Mouse (Mus musculus): ENCODE data around the gene Gosr2.

DNA sequence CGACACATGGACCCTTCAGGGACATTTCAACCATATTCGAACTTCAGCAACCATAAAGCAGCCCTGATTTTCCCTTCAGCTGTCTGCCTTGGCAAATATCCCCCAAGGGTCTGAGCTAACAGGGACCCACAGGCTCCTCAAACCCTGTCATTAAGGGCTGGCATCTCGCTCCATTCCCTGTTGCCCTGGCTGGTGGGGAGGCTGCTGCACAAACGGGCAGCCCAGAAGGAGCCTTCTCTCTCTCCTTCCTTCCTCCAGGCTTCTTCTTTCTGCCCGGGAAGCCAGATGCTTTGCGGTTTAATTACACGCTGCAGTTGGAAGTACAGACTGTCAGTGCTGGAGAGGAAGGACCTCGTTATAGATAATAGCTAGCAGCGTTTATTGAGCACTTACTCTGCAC is 54.5 kb downstream of the Gosr2 start:
- TF ChIP-seq ELF1 (IDR thresholded peaks at IDR 0.05; ENCODE audit: low read depth, low read length) (no peak), CTCF (conservative IDR thresholded peaks at IDR 0.05 in 1 of 2, IDR thresholded peaks at IDR 0.05 in 1 of 2; ENCODE audit: low read depth in 2 of 2, low read length in 2 of 2) (no peak), POLR2A (IDR thresholded peaks at IDR 0.05; ENCODE audit: low read depth, low read length) (no peak), E2F4 (IDR thresholded peaks at IDR 0.05; ENCODE audit: insufficient replicate concordance, low read depth, low read length) (no peak), USF2 (conservative IDR thresholded peaks at IDR 0.05; ENCODE audit: low read depth, low read length) (no peak), SIN3A (IDR thresholded peaks at IDR 0.05; ENCODE audit: low read length) (no peak), EP300 (IDR thresholded peaks at IDR 0.05; ENCODE audit: low read length) (no peak), UBTF (IDR thresholded peaks at IDR 0.05; ENCODE audit: low read depth, low read length) (no peak), CHD1 (IDR thresholded peaks at IDR 0.05; ENCODE audit: low read depth, low read length) (no peak), NELFE (IDR thresholded peaks at IDR 0.05; ENCODE audit: low read depth, low read length) (no peak), ZMIZ1 (IDR thresholded peaks at IDR 0.05; ENCODE audit: low read depth, low read length) (no peak), USF1 (IDR thresholded peaks at IDR 0.05; ENCODE audit: low read depth, low read length) (no peak)

All from CH12.LX (cell line).